Mouse (Mus musculus): ENCODE measurements around the gene Tmem50b. TPM values are rescaled to one million over a fixed set of nuclear protein-coding genes. Genes with fewer than 3 reads are reported as not detected.
A peak's percentile ranks its signal among the peaks of the same experiment; 100 is the strongest.

The Tmem50b gene
- polyA plus RNA-seq, 1 experiment: 91.1 TPM

DNA sequence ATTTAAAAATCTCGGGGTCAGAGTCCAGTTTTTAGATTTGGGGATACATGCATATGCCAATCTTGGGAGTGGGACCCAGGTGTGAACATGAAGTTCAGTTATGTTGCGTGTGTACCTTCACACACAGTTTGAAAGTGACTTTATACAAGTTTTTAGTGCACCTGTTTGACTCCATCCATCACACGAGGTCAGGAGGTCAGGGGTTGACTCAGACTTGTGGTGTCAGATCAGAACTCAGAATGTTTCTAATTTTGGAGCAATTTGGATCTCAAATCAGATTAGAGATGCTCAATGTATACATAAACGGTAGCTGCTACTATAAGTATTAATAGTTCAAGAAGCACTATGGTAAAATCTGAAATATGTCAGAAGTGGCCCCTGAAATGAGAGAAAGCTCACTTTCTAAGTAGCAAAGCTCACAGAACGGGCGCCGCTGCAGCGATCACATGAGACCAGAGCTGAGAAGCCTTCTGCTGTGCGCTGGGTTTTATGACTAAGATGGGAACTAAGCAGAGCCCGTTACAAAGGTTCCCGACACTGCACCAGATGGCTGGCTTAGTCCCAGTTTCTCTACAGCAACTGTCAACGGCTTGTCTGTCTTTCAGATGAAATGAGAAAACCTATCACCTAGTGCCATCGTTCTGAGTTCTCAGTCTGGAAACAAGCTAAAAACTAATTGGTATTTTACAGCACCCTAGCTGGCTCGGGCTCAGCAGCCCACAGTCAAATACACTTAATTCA is 18.4 kb downstream of the Tmem50b start:
- no peak for TF ChIP-seq POLR2A (IDR thresholded peaks at IDR 0.05; ENCODE audit: extremely low read depth, insufficient read depth, low read length)
- no peak for TF ChIP-seq CTCF (IDR thresholded peaks at IDR 0.05; ENCODE audit: extremely low read depth, insufficient read depth, low read length)
- Histone ChIP-seq H3K27ac (ENCODE audit: insufficient read depth, low read length) (no peak overlapping the region), H3K4me3 (ENCODE audit: insufficient read depth, low read length) (no peak overlapping the region), H3K4me1 (ENCODE audit: control insufficient read depth, insufficient read depth, low read length) (no peaks in the 10 kb centered on the region)

DNA sequence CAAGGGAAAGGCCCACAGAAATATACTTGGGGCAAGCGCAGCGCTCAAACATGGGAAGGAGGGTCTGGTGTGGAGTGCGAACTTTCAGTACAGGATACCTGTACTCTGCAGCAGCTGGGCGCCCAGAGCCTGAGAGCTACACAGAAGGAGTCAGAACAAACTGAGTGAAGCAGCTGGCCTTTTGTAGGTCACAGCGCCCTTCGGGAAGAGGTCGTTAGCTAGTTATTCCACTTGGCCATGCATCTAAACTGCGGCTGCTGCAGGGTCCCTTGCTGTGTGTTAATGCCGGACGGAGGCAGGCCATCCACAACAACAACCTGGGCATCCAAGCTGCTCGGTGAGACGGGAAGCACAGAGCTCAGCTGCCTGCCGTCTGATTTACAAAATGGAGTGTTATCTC is 22.4 kb downstream of the Tmem50b start:
- Histone ChIP-seq H3K4me1 (ENCODE audit: control insufficient read depth, insufficient read depth, low read length) (no peaks in the 10 kb centered on the region), H3K4me3 (ENCODE audit: insufficient read depth, low read length) (no peak overlapping the region), H3K27ac (ENCODE audit: insufficient read depth, low read length) (no peak overlapping the region)
- TF ChIP-seq POLR2A (IDR thresholded peaks at IDR 0.05; ENCODE audit: extremely low read depth, insufficient read depth, low read length): no peak

- H3K27ac ChIP-seq (ENCODE audit: insufficient read depth, low read length): no peak overlapping the region
- TF ChIP-seq CTCF (IDR thresholded peaks at IDR 0.05; ENCODE audit: extremely low read depth, insufficient read depth, low read length): no peak
- TF ChIP-seq POLR2A (IDR thresholded peaks at IDR 0.05; ENCODE audit: extremely low read depth, insufficient read depth, low read length): no peak
- H3K4me1 ChIP-seq (ENCODE audit: control insufficient read depth, insufficient read depth, low read length): peaks cover 1% of the 10 kb centered on the region; the same call in 1 of the 2 replicates
- no peak overlapping the region for H3K4me3 ChIP-seq (ENCODE audit: insufficient read depth, low read length)
Observed at GRCm38 (mm10) chr16:91571105-91571504, 26.5 kb downstream of the Tmem50b start.

DNA sequence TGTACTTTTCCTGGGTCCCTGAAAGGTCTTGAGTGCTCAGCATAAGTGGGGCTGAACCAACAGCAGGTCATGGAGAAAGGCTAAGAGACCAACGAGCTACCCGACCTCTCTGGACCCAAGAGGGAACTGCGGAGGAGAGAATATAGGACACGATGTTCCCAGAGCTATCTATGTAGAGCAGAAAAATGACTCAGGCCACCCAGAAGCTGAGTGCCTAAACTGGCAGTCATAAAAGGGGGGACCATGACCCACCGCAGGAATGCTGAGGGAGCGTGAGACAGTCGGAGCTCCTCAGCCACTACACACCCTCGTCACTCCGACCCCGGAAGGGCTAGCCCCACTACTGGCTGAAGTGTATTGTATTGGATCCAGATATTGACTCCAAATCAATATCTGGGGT is 28.6 kb downstream of the Tmem50b start:
- Histone ChIP-seq H3K4me1 (ENCODE audit: control insufficient read depth, insufficient read depth, low read length) (peaks cover 1% of the 10 kb centered on the region; the same call in 1 of the 2 replicates), H3K27ac (ENCODE audit: insufficient read depth, low read length) (no peak overlapping the region), H3K4me3 (ENCODE audit: insufficient read depth, low read length) (no peak overlapping the region)
- TF ChIP-seq POLR2A (IDR thresholded peaks at IDR 0.05; ENCODE audit: extremely low read depth, insufficient read depth, low read length) (no peak), CTCF (IDR thresholded peaks at IDR 0.05; ENCODE audit: extremely low read depth, insufficient read depth, low read length) (no peak)

GRCm38 (mm10) chr16:91566002-91566401 is 31.6 kb downstream of the Tmem50b start:
- no peak overlapping the region for H3K27ac ChIP-seq (ENCODE audit: insufficient read depth, low read length)
- TF ChIP-seq CTCF (IDR thresholded peaks at IDR 0.05; ENCODE audit: extremely low read depth, insufficient read depth, low read length) (no peak), POLR2A (IDR thresholded peaks at IDR 0.05; ENCODE audit: extremely low read depth, insufficient read depth, low read length) (no peak)
- H3K4me3 ChIP-seq (ENCODE audit: insufficient read depth, low read length): no peak overlapping the region
- peaks cover 1% of the 10 kb centered on the region; the same call in 1 of the 2 replicates for H3K4me1 ChIP-seq (ENCODE audit: control insufficient read depth, insufficient read depth, low read length)

- Histone ChIP-seq H3K27ac (ENCODE audit: insufficient read depth, low read length) (no peak overlapping the region), H3K4me1 (ENCODE audit: control insufficient read depth, insufficient read depth, low read length) (peaks cover 1% of the 10 kb centered on the region; the same call in 1 of the 2 replicates), H3K4me3 (ENCODE audit: insufficient read depth, low read length) (no peak overlapping the region)
- TF ChIP-seq CTCF (IDR thresholded peaks at IDR 0.05; ENCODE audit: extremely low read depth, insufficient read depth, low read length) (no peak), POLR2A (IDR thresholded peaks at IDR 0.05; ENCODE audit: extremely low read depth, insufficient read depth, low read length) (no peak)
Observed at GRCm38 (mm10) chr16:91565292-91565951, 32.2 kb downstream of the Tmem50b start.

GRCm38 (mm10) chr16:91564580-91565291 is 32.9 kb downstream of the Tmem50b start:
- Histone ChIP-seq H3K27ac (ENCODE audit: insufficient read depth, low read length) (no peak overlapping the region), H3K4me3 (ENCODE audit: insufficient read depth, low read length) (no peak overlapping the region), H3K4me1 (ENCODE audit: control insufficient read depth, insufficient read depth, low read length) (peaks cover 1% of the 10 kb centered on the region; the same call in 1 of the 2 replicates)
- no peak for TF ChIP-seq CTCF (IDR thresholded peaks at IDR 0.05; ENCODE audit: extremely low read depth, insufficient read depth, low read length)
- TF ChIP-seq POLR2A (IDR thresholded peaks at IDR 0.05; ENCODE audit: extremely low read depth, insufficient read depth, low read length): no peak

- TF ChIP-seq CTCF (IDR thresholded peaks at IDR 0.05; ENCODE audit: extremely low read depth, insufficient read depth, low read length) (no peak), POLR2A (IDR thresholded peaks at IDR 0.05; ENCODE audit: extremely low read depth, insufficient read depth, low read length) (no peak)
- Histone ChIP-seq H3K4me3 (ENCODE audit: insufficient read depth, low read length) (no peak overlapping the region), H3K4me1 (ENCODE audit: control insufficient read depth, insufficient read depth, low read length) (peaks cover 1% of the 10 kb centered on the region; the same call in 1 of the 2 replicates), H3K27ac (ENCODE audit: insufficient read depth, low read length) (no peak overlapping the region)
Observed at GRCm38 (mm10) chr16:91561541-91562457, 35.8 kb downstream of the Tmem50b start.

DNA sequence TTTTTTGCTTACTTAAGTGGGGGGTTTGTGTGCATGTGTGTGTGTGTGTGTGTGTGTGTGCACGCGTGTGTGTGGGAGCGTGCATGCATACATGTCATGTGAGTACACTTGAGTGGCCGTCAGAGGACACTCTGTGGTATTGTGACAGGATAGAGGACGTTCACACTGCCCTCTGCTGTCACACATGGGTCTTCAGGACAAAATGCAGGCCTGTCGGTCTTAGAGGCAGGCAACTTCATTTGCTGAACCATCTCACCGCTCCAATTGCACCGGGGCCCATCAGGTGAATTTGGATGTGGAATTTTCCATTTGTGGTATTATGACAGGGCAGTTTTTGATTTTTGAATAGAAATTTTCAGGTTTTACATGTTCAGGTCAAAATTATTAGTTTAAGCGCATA is 36.5 kb downstream of the Tmem50b start:
- TF ChIP-seq POLR2A (IDR thresholded peaks at IDR 0.05; ENCODE audit: extremely low read depth, insufficient read depth, low read length) (no peak), CTCF (IDR thresholded peaks at IDR 0.05; ENCODE audit: extremely low read depth, insufficient read depth, low read length) (peak; percentile 47)
- no peaks in the 10 kb centered on the region for H3K4me1 ChIP-seq (ENCODE audit: control insufficient read depth, insufficient read depth, low read length)
- no peak overlapping the region for H3K4me3 ChIP-seq (ENCODE audit: insufficient read depth, low read length)
- H3K27ac ChIP-seq (ENCODE audit: insufficient read depth, low read length): no peak overlapping the region
